Mouse (Mus musculus): ENCODE results near the gene Bglap2.
"Not testable (repeated sequence)": the region's sequence is repeated elsewhere in the genome, so short reads cannot be mapped to it uniquely, and the experiment has no call there.

The Bglap2 gene

DNA sequence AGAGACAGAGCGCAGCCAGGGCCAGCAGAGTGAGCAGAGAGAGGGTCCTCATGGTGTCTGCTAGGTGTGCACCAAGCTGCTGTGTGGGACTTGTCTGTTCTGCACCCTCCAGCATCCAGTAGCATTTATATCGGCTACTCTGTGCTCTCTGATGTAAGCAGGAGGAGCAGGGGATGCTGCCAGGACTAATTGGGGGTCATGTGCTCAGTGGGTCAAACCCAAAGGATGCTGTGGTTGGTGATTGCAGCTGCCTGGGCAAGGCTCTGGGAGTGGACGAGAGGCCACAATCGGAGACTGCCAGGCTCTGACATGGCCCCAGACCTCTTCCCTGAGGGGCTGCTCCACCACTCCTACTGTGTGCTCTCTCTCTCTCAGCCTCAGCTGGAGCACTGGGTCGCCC lies at the start of gene Bglap2:
Gene Bglap2 (minus strand): TSS at position 101 of the 400 bp plus-strand sequence.
- not testable (repeated sequence) for DNase-seq (ENCODE audit: low spot score)

DNA sequence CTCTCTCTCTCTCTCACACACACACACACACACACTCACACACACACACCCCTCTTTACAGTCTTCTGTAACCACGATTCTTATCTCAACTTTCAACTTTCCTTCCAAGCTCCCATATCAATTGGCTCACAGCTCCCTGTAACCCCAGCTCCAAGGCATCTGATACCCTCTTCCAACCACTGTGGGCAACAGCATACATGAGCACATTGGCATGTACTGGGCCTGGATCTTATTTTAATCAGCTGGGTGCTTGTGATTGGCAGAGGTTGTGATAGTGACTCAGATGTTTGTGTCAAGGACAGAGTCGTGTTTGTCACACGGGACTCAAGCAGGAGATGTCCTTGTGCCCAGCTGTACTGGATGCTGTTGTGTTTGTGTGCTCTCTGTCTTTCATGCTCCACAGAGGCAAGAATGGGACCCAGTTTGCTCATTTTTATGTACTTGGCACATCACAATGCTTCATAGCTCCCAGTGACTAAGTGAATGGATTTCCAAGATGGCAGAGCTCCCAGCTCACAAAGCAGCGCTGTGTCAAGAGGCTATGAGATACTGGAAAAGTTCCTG lies 48.9 kb upstream of the Bglap2 start:
- DNase-seq (ENCODE audit: low spot score): no peak

DNA sequence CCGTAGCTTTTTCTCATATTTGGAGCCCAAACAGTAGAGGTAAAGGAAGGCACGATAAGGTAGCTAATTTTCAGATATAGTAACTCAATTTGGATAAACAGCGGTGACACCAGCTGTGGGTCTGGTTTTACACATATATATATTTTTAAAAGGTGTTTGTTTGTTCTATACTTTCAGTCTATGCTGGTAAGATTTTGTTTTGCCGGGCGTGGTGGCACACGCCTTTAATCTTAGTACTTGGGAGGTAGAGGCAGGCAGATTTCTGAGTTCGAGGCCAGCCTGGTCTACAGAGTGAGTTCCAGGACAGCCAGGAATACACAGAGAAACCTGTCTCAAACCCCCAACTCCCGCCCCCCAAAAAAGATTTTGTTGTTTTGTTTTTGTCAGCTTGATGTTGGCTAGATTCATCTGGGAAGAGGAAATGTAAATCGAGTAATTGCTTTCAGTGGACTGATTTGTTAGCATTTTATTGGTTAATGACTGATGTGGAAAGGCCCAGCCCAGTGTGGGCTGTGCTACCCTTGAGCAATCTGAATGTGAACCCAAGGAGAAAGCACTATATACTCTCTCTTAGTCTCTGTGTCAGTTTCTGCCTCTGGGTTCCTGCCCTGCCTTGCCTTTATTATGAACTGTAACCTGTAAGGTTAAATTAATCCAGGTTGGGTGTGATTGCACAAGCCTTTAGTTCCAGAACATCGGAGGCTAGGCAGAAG lies 47.4 kb upstream of the Bglap2 start:
- no peak for DNase-seq (ENCODE audit: low spot score)

DNA sequence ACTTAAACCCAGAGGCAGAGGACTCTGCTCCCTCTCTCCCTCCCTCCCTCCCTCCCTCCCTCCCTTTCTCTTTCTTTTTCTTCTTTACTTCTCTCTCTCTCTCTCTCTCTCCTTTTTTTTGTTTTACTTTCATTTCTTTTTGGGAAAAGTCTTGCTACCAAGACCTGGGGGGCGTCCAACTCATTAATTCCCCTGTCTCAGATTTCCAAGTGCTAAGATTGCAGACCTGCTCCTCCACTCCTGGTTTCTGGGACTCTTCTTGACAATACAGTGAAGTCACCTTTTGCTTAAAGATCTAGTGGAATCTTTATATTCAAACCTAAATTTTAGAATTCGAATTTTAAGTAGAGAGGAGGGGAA lies 46.8 kb upstream of the Bglap2 start:
- DNase-seq (ENCODE audit: low spot score): no peak

DNA sequence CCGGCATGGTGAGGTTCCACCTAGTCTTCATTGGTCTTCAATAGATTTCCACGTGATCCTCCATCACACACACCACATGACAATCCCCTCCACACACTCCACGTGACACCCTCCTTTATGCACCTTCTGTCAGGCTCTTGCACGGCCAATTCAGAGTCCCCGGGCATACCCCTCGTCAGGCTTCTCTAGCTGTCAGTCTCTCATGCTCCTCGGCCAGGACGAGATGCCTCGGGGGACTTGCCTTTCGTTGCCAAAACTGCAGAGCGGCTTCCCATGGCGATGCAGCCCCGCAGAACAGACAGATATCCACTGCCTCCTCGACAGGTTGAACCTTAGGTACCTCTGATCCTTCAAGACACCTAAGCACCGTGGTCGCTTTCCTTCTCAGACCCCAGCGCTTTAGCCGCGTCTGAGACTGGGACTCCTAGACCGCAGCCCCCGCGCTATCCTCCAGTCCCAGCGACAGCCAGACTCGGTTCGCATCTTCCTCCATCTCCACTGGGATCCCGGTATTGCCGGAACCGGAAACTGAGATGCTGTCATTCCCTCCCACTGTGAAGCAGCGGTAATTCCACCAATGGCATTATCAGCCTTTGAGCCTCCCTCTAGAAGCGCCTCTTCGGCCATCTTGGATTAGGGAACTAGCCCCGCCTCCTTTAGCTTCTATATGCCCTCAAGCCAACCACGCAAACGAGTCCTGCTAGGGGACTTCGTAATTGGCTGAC lies 46.3 kb upstream of the Bglap2 start, which contains the start of gene Slc25a44:
Gene Slc25a44 (minus strand): TSS at position 535 of the 725 bp plus-strand sequence.
- peak; percentile 65 for DNase-seq (ENCODE audit: low spot score)

DNA sequence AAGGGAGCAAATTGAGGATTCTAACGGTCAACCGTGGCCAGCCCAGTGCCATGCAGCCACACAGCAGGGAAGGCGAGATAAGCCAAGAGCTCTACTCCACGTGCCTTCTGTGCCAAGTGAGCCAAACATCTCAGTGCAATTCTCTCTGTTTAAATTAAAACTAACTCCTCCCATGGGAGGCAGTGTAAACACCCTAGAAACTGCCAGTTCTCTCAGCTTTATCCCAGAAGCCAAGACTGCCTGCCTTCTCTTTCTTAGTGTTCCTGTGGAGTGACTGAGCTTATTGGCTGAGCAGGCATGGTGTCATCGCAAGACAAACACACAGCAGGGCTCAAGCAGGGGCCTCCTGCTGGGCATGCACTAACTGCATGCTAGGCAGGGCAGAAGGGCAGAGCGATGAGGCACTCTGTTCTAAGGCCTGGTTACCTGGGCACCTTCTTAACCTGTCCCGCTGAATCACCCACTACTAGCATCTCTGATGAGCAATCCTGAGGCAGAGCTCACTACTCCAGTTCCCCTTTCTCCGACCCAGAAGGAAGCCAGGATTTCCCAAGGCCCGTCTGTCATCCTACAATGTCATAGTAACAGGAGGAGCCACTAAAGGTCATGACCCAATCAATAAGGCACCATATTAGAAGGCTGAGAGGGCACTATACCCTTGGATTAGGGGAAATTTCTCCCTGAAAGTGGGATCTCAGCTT lies 43.7 kb upstream of the Bglap2 start:
- no peak for DNase-seq (ENCODE audit: low spot score)

DNA sequence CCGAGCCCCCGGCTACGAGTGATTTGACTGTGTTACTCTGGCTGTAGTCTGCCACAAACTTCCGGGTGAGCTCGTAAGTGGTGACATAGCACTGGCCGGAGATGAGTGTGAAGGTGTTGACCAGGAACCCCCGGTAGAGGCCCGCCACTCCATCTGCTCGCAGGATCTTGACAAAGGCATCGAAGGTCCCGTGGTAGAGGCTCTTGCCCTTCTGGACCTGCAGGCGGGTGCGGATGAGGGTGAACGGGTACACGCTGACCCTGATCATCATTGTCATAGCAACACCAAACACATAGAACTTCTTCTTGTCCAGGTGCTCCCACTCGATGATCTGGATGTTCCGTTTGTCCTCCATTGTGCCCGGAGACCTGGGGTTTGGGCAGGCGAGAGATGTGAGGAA lies 42.3 kb upstream of the Bglap2 start:
- no peak for DNase-seq (ENCODE audit: low spot score)

DNA sequence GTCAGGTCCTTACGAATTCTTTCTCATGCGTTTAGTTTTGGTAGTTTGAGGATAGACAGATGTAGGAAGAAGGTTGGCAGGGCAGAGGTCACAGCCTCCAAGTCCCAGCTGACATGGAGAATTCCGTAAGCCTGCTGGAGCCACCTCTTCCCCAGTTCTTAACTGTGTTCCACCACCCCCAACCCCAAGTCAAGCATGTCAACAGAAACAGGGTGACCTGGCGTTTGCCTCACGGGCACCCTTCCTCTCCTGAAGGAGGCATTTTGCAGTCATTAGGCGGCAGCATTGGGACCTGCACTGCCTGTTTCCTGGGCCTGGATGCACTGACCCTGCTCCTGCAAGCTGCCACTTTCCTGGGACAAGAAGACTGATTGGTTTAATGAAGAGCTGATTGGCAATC lies 39.5 kb upstream of the Bglap2 start:
- DNase-seq (ENCODE audit: low spot score): no peak

DNA sequence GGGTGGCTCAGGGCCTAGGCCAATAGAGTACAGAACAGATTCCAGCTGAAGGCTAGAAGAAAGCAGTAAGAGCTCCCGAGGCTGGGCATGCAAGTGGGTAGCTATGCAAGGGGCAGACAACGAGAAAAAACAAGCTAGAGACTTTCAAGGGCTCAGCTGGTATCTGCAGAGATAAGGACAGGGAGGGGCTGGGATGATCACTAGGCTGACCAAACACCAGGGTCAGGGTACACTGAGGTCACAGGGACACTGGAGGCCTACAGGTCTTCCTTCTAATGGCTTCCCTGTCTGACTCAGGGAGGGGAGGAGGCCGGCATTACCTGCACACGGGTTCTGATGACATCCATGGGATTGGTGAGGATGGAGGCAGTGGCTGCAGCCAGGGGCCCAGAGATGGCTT lies 37.2 kb upstream of the Bglap2 start:
- DNase-seq (ENCODE audit: low spot score): no peak

DNA sequence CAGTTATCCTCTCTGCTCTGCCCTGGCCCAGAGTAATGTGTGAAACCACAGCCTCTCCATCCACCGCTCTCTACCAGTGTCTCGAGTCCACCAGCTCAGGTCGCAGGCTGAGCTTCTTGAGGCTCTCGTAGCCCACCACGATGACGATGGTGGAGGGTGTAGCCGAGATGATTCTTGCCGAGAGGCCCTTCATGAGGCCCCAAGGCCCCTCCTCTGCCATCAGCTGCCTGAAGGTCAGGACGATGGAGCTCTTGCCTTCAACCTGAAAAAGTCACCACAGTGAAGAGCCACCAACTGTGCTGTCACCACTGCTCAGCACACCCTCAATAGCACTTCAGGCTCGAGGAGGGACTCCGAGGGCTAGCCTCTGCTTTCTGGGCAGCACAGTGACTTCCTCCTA lies 34.1 kb upstream of the Bglap2 start:
- no peak for DNase-seq (ENCODE audit: low spot score)

DNA sequence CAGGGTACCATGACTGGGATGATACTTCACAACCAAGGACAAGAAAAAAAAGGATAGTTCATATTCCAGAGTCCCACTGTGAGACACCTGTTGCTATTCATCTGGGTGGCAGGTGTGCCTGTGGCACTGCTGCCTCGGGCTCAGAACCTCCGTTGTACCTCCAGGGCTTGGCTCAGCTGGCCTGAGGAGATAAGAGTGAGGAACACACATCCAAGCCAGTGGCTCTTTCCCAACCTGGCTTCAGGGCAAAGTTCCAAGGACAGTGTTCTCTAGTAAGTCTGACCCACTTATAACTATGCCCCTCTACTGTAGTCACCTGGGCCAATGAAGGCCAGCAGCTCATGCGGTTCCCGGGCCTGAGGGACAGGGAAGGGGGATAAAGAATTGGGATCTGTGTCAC lies 33.2 kb upstream of the Bglap2 start:
- DNase-seq (ENCODE audit: low spot score): no peak

DNA sequence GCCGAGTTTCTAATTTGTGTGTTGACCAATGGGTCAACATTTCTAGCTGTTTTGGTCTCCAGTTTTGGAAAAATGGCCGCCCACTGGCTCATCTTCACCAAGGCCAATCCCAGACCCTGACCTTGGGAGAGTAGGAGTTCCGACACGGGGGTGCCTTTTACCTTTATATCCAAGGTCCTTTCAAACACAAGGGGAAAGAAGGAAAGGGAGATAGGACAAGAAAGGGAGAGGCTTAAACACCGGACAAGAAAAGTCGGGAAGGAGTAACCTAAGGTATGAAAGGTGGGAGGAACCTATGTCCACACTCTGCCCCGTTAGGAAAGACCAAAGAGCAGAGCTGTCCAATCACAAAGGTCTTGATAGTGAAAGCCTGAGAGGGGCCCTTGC lies 32.1 kb upstream of the Bglap2 start:
- DNase-seq (ENCODE audit: low spot score): peak; percentile 25

DNA sequence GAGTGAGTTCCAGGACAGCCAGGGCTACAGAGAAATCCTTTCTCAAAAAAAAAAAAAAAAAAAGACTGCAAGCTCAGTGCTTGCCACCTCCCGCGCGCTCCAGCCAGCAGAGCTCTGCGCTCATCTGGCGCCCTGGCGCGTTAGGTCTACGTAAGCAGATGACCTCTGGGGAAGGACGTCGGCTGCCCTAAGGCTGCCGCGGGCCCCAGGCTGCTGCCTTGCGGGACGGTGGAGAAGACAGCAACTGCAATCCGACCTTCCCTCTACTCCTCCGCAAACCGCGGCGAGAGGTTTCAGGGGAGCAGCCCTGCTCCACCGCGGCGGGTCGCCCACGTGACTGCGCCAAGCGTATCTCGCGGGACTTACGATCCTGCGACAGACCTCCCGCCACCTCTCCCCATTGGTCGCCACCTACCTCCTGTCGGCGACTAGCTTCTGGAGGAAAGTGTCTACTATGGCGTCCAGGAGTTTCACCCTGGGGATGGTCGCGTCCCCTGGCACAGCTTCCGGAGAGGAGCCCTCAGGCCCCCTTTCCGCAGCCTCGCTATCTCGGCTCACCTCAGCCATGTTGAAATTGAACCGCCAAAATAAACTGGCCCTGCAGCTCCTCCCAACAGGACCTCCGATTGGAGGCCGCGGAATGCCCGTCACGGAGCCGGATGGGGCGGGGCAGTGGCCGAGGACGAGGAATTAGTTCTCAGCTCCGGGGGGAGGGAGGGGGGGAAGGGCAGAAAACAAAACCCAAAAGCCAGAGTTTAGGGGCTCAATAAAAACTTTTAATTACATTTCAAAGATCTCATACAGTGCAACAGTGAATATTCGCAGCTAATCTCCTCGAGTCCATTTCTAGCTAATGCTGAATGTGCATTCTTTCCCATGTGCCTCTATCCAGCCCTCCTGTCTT lies 31.5 kb upstream of the Bglap2 start, which contains the start of gene Pmf1:
Gene Pmf1 (minus strand): TSS at position 591 of the 904 bp plus-strand sequence.
- DNase-seq (ENCODE audit: low spot score): peak; percentile 88

DNA sequence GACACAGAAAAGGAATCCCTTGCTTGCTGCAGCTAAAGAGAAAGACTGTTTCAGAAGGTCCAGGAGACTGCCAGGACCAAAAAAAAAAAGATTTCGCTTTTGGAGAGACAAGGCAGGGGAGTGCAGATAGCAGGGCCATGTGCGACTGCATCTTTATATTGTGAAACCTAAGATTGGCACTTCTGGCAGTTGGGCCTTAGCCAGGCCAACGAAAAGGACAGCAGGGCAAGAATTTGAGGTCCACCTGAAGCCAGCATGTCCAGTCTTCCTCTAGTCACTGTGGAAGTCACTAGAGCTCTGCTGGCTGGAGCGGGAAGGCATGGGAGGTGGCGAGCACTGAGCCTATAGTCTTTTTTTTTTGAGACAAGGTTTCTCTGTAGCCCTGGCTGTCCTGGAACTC lies 30.5 kb upstream of the Bglap2 start:
- DNase-seq (ENCODE audit: low spot score): no peak

DNA sequence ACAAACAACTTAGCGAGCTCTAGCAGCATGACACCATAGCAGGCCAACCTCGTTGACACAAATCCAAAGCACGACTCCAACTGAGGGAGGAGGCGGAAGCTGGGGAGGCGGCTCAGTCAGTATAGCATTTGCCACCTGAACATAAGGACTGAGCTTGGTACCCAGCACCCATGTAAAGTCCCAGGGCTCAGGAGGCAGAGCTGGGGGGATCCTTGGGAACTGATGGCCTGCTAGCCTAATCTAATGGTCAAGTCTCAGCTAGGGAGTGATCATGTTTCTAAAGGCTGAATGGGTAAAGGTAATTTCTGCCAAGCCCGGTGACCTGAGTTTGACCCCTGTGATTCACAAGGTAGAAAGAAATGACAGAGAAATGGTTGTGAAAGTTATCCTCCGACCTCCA lies 29.0 kb upstream of the Bglap2 start:
- DNase-seq (ENCODE audit: low spot score): no peak

DNA sequence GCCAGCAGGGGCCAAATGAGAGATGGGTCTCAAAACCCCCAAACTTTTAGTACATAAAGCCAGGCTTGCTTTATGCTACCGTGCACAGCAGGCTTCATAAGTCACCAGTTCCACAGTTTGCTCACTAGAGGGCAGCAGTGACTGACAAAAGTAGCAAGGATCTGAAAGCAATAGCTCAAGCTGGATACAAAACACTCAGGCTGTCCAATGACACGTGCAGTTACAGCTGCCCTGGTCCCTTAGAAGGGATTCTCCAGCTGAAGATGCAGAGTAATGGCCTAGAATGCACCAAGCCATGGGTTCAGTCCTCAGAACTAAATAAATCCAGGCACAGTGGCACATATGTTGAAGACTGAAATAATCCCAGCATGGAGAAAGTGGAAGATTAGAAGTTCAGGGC lies 28.6 kb upstream of the Bglap2 start:
- no peak for DNase-seq (ENCODE audit: low spot score)

DNA sequence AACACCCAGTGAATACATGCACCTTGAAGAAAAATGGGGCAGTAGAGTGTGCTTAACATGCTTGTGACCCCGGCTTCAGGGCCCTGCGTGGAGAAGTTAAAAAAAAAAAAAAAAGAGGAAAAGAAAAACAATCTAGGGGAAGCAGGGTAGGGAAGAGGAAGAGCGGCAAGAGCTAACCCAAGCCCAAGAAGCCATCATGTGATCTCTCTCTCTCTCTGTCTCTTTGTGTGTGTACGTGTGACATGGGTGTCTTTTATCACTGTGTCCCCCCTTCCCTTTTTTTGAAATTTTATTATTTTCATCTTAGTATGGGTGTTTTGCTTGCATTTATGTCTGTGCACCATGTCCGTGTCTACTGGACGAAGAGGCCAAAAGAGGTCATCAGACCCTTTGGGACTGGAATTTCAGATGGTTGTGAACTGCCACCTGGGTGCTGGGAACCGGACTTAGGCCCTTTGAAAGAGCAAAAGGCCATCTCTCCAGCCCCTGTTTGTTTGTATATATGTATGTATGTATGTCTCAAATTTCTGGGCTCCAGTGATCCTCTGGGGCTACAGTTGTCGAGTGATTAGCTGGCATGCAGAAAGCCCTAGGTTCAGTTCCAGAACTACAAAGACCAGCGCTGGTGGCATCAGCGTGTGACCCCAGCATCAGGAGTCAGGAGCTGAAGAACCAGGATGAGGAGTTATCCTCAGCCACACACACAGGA lies 25.2 kb upstream of the Bglap2 start:
- DNase-seq (ENCODE audit: low spot score): no peak

DNA sequence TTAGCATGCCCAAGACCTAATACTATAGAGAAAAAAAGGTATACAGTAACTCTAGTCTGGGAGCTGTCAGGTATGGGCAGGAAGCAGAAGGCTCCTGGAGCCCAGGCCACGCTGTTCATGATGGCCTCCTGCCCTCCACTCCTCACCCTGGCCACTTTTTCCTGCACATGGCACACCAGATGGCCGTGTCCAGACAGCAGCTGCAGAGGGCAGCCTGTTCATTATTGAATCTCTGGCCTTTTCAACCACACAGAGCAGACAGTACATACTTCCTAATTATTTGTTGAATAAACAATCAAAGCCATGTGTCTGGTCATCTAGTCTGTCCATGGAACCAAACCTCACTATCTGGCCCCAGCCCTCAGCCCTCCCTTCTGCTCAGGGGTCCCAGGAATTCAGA lies 20.2 kb upstream of the Bglap2 start:
- DNase-seq (ENCODE audit: low spot score): no peak

DNA sequence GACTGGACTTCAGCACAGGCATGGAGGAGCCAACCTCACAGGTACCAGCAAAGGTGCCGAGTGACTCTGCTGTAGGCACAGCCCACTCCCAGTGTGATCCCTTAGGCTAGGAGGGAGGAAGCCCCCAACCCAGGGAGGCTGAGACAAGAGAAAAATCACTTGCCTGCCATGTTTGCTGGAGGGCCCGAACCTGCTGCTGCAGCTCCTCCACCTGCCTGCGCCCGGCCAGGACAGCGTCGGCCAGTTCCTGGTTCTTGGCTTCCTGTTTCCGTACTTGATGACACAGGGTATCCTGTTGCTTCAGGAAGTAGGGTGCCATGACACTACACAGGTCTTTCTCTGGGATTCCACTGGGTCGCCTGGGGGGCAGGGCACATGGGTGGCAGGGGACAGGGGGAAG lies 17.2 kb upstream of the Bglap2 start:
- no peak for DNase-seq (ENCODE audit: low spot score)

DNA sequence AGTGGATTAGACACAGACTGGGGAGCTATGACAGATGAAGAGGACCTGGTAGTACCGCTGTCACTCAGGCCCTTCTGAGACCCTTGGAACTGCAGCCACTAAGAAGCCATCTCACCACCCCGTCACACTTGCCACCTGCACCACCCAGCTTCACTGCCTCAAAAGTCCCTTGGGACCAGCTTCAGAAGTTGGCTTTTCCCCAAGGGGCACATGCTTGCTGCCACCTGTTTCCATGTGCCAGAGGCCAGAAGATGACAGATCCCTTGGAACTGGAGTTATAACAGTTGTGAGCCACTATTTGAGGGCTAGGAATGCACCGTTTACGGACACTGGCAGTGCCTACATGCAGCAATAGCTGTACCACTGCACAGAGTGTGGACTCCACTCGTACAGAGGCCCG lies 16.8 kb upstream of the Bglap2 start:
- no peak for DNase-seq (ENCODE audit: low spot score)

DNA sequence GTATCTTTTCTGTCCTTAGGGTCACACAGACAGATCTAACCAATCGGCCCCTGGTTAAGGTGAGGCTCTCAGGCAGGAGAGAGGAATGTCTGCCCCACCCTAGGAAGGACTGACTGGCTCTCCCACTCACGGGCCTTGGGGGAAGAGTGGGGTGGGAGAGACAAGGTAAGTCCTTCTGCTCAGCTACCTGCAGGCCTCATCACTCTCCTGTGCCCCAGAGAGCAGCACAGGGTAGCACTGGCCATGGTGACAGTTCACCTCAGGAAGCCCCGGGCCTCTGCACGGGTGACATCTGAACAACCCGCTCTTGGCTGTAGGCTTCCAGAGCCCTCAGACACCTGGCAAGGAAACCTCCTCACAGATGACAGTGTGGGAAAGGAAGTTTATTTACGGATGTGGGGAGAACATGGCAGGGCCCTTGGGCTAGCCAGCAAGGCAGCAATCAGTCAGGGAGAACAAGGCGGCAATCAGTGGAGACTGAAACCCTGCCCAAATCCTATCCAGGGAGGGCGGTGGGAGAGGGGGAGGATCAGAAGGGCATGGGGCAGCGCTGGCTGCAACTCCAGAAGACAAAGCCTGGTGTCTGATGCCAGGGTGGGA lies 15.4 kb upstream of the Bglap2 start:
- DNase-seq (ENCODE audit: low spot score): no peak
